Mouse (Mus musculus) kidney, postnatal 0 days (tissue): ENCODE results near the gene Itgb6. TPM values are rescaled to one million over a fixed set of nuclear protein-coding genes. Genes with fewer than 3 reads are reported as not detected.

Experiments used
- ATAC-seq: fragments of 200-750 bp; cut with Nextera tagmentation; replicated peaks from 2 replicates; pipeline ENCODE4 v1.8.0; 2017; ENCODE audit warnings: low read depth, moderate number of reproducible peaks, moderate TSS enrichment, moderate library complexity; ENCODE audit not compliant: low FRiP score
- DNase-seq: peaks from one replicate; pipeline ENCODE4 v3.0.0-alpha.2; 2016; ENCODE audit warnings: low spot score
- H3K27ac ChIP-seq: fragments of 300-500 bp; sonication (generic); 2 replicates; pipeline ENCODE4 v1.5.1; 2014; ENCODE audit warnings: mild to moderate bottlenecking
- H3K27me3 ChIP-seq: fragments of 300-500 bp; sonication (generic); 2 replicates; pipeline ENCODE4 v1.6.1; 2014; ENCODE audit warnings: low read length, mixed read lengths; ENCODE audit not compliant: insufficient read depth
- H3K36me3 ChIP-seq: fragments of 300-500 bp; sonication (generic); 2 replicates; pipeline ENCODE4 v1.6.1; 2014; ENCODE audit warnings: low read length, mixed read lengths; ENCODE audit not compliant: insufficient read depth
- H3K4me1 ChIP-seq: fragments of 300-500 bp; sonication (generic); replicated peaks from 2 replicates; pipeline ENCODE4 v1.6.1; 2014; ENCODE audit warnings: antibody characterized with exemption, low read length, mixed read lengths; ENCODE audit not compliant: insufficient read depth
- H3K4me2 ChIP-seq: fragments of 300-500 bp; sonication (generic); 2 replicates; pipeline ENCODE4 v1.6.1; 2014; ENCODE audit warnings: mild to moderate bottlenecking, low read length, moderate library complexity, mixed read lengths
- H3K4me3 ChIP-seq: fragments of 300-500 bp; sonication (generic); replicated peaks from 2 replicates; pipeline ENCODE4 v1.5.1; 2014; ENCODE audit warnings: low read depth, low read length
- H3K9ac ChIP-seq: fragments of 300-500 bp; sonication (generic); 2 replicates; pipeline ENCODE4 v1.6.1; 2014; ENCODE audit warnings: low read depth, low read length
- H3K9me3 ChIP-seq: fragments of 300-500 bp; sonication (generic); replicated peaks from 2 replicates; pipeline ENCODE4 v1.6.1; 2016; ENCODE audit warnings: low read length, inconsistent platforms, mixed read lengths
- CTCF ChIP-seq: IDR thresholded peaks from 2 replicates; pipeline ENCODE4 v1.5.1; 2016; ENCODE audit warnings: antibody characterized with exemption, low read depth, mild to moderate bottlenecking, moderate library complexity
- WGBS: fragments of 180-500 bp; shearing (Covaris S2); extraction: QIAGEN DNeasy Blood & Tissue Kit; methylation state at CpG from one replicate; pipeline ENCODE4 v1.1.7; 2014; 5-methylcytosine and 5-hydroxymethylcytosine counted together
- polyA plus RNA-seq: library from polyadenylated mRNA; unstranded; fragments of >200 nt; fragmentation: Nextera tagmentation; extraction: Ambion mirVana; gene quantifications from 2 replicates; pipeline ENCODE4 v1.2.1, GENCODE M21; 2015

Gene Itgb6
- polyA plus RNA-seq, 1 experiment from 2014 or later = 28.8 TPM

DNA sequence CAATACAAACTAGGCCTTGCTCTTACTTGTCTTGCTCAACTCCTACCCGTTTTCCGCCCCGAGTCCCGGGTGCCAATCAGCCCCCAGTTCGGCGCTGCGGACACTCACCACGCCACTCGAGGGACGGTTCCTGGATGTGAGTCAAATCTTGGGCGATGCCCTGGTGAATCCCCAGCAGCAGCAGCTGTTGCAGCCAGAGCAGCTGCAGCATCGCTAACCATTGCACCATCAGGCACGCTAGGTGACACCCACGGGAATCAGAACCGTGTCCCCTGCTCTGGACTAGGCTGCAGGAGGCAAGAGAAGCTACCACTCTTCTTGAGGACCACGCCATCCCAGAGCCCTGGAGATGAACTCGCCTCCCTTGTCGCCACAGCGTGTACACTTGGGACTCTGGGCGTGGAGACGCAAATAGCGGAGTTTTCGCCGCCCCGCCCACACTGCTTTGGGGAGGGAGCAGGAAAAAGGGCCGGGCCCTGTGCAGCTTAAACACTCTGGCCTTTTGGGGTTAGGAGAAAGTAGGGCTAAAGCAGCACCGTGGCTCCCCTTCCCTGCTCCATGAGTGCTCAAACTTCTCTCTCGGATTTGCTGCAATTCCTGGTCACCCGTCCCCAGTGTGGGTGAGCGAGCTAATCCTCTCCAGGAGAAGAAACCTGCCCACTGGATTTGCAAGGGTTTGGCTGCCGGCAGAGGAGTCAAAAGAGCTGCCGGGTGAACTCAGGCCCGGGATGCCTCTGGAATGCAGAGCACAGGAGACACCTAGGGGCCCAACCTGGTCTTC lies 169.4 kb downstream of the Itgb6 start, which contains the start of gene Pla2r1:
Pla2r1 (minus strand) TSS at position 407 of the 781 bp plus-strand sequence.
- 0 out of 2 replicates have a peak within 1 kb of the TSS, but pooled peaks have one; percentile 19 for H3K27ac ChIP-seq
- no peaks in the 10 kb centered on the region for H3K27me3 ChIP-seq
- DNase-seq = peak; percentile 65
- peak; percentile 27; the same call in 1 of the 2 replicates for TF ChIP-seq CTCF
- H3K9ac ChIP-seq = peak within 1 kb of the TSS; percentile 56
- peaks cover 9% of the 10 kb centered on the region; the same call in 1 of the 2 replicates for H3K4me1 ChIP-seq
- no peaks in the 10 kb centered on the region for H3K36me3 ChIP-seq
- H3K4me3 ChIP-seq = peak within 1 kb of the TSS; percentile 49
- H3K9me3 ChIP-seq = no peaks in the 10 kb centered on the region
- ATAC-seq = peak; percentile 78
- WGBS = 3% methylated on average over 33 of the region's 33 CpGs
- peak within 1 kb of the TSS; percentile 92 for H3K4me2 ChIP-seq

DNA sequence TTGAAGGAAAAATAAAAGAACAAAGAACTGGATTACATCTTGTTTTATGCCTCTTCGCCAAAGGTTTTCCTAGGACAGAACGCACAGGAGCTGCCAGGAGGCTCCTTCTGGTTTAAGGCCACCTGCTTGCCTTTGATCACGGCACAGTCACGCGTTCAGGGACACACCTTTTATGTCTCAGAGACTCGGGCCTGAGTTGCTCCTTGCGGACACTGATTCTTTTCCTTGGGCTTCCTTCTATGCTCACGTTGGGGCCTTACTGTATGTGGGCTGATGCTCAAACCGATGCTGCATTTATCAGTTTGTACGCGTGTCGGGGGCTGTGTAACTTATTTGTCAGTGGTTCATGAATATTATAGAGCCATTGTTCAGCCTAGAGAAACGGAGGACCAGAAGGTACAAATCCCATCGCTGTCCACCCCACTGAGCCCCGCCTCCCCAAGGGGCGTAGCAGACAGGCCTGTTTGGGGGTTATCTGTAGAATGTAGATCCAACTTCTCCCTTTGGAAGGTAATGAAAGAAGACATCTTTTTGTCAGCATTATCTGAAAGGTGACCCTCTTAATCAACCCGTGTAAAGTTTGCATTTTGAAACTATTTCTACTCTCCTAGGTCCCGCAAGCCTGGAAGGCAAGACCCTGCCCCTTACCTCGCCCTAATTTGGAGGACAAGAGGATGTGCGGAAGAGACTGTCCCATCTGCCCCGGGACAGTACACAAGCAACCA lies 170.1 kb downstream of the Itgb6 start:
- Histone ChIP-seq H3K4me2 (peak overlapping the region; percentile 92), H3K9me3 (no peaks in the 10 kb centered on the region), H3K27ac (0 out of 2 replicates have a peak overlapping the region, but pooled peaks have one; percentile 19), H3K36me3 (no peaks in the 10 kb centered on the region), H3K4me3 (peak overlapping the region; percentile 49), H3K4me1 (peaks cover 9% of the 10 kb centered on the region; the same call in 1 of the 2 replicates), H3K9ac (peak overlapping the region; percentile 56), H3K27me3 (no peaks in the 10 kb centered on the region)
- peak; percentile 36 for DNase-seq
- WGBS = 37% methylated on average over 21 of the region's 21 CpGs
- no peak for ATAC-seq
- TF ChIP-seq CTCF = no peak

DNA sequence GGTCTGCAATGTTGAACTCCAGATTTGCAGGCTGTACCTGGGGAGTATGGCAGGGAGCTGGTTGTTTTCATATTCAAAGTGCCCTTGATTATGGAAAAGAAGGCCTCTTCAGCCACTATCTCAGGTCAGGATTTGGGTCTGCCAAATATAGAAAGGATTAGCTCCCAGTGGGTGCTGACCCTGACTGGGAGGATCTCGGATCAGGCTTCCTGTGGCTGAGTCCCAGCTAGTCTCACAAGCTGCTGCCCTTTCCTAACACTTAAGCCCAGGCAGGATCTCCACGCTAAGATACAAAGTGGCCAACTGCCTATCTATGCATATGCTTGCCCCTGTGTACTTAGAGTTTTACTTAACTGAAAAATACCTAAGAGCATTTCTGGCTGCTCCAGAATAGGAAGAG lies 170.8 kb downstream of the Itgb6 start:
- no peak for ATAC-seq
- DNase-seq = no peak
- WGBS = 65% methylated on average over 2 of the region's 2 CpGs
- Histone ChIP-seq H3K9ac (no peak overlapping the region), H3K27ac (no peak overlapping the region), H3K27me3 (no peaks in the 10 kb centered on the region), H3K4me2 (peak overlapping the region; percentile 92; the same call in 1 of the 2 replicates), H3K4me1 (peaks cover 9% of the 10 kb centered on the region; the same call in 1 of the 2 replicates), H3K4me3 (no peak overlapping the region), H3K9me3 (no peaks in the 10 kb centered on the region), H3K36me3 (no peaks in the 10 kb centered on the region)
- no peak for TF ChIP-seq CTCF

DNA sequence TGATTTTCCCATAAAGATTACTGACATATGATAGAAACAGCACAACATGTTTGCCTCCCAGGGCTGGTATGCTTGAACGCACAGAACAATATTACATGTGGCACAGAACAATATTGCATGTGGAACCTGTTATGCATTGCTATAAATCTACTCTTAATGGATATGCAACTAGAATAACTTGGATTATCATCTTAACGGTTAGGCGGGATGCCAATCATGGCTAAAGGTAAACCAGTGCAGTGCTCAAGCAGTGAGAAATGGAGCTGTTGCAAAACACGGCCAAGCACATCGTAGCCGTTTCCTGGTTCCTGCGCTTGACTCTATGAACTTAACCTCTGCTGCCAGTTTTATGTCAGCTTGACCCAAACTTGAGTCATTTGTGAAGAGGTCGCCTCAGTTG lies 171.9 kb downstream of the Itgb6 start:
- H3K27me3 ChIP-seq = no peaks in the 10 kb centered on the region
- no peak for TF ChIP-seq CTCF
- H3K4me3 ChIP-seq = no peak overlapping the region
- WGBS = 91% methylated on average over 8 of the region's 8 CpGs
- no peaks in the 10 kb centered on the region for H3K36me3 ChIP-seq
- H3K4me1 ChIP-seq = peaks cover 9% of the 10 kb centered on the region; the same call in 1 of the 2 replicates
- DNase-seq (no peak), ATAC-seq (no peak)
- H3K4me2 ChIP-seq = no peak overlapping the region
- no peak overlapping the region for H3K27ac ChIP-seq
- H3K9me3 ChIP-seq = no peaks in the 10 kb centered on the region
- no peak overlapping the region for H3K9ac ChIP-seq

DNA sequence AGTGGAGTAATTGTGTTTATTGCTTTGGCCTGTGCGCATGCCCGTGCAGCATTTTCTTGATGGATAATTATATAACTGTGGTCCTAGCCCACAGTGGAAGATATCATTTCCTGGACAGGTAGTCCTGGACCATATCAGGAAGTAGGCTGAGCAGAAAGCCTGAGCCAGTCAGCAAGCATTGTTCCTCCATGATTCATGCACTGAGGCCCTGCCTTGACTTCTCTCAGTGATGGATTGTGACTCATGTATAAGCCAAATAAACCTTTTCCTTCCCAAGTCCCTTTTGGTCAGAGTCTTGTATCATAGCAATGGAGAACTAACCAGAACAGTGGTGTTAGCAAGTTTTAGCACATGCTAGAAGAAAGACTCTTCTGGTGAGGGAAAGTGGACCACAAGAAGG lies 172.6 kb downstream of the Itgb6 start:
- Histone ChIP-seq H3K27me3 (no peaks in the 10 kb centered on the region), H3K4me1 (peaks cover 9% of the 10 kb centered on the region; the same call in 1 of the 2 replicates), H3K4me2 (no peak overlapping the region), H3K36me3 (no peaks in the 10 kb centered on the region), H3K27ac (no peak overlapping the region), H3K4me3 (no peak overlapping the region), H3K9me3 (no peaks in the 10 kb centered on the region), H3K9ac (no peak overlapping the region)
- no peak for DNase-seq
- TF ChIP-seq CTCF = no peak
- ATAC-seq = no peak
- 82% methylated on average over 2 of the region's 2 CpGs for WGBS

Other genes starting within 250 kb of the Itgb6 start
- 3.1 and 3.7 TPM in 2 replicates for gene Pla2r1, start 169.3 kb downstream of the Itgb6 start, polyA plus RNA-seq
- 90.4 and 92.5 TPM in 2 replicates for gene Rbms1, start 240.5 kb upstream of the Itgb6 start, polyA plus RNA-seq